Mouse (Mus musculus) kidney, adult 2 months (tissue): Measurements from ENCODE around the gene Wwtr1.

ENCODE experiments used
- CTCF ChIP-seq: fragments of 200-500 bp; conservative IDR thresholded peaks from 2 replicates; pipeline ENCODE4 v1.5.1; 2011; ENCODE audit warnings: low read depth, mild to moderate bottlenecking, control low read depth, low read length, moderate library complexity, mixed read lengths; ENCODE audit not compliant: insufficient read depth, insufficient read length
- POLR2A ChIP-seq: fragments of 200-500 bp; IDR thresholded peaks from one replicate; pipeline ENCODE4 v1.6.1; 2011; ENCODE audit warnings: low read depth, low read length, control low read depth

DNA sequence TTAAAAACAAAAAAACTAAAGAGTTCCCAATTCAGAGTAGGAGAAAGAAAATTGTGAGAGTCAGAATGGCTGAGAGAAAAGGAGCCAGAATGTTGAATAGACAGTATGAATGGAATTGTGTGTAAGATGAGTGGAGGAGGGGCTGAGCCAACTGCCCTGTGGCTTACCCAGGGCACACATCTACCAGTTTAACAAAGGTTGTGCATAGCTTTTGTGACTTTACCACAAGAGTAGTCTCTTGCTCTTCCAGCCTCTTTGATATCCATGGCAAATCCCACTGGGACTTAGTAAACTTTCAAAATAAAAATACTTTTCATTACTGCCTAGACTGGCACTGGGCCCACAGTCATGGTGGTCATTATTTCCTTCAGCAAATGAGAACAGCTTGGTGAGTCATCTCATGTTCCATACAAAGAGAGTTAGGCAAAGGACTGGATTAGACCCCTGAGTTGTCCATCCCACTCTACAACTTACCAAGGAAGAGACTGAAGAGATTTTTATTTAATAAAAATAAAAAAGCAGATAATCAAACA lies 32.8 kb downstream of the Wwtr1 start:
- TF ChIP-seq CTCF (no peak), POLR2A (no peak)
